Mouse (Mus musculus): ENCODE measurements at regions not wholly inside any gene's neighbourhood (a gene's known extent, or its start where the extent isn't known, plus 50 kb on each side); places are given as distances from the start of the nearest gene placed in this dataset.

GRCm38 (mm10) chr12:106872966-106873730 lies 615.3 kb upstream of the 3110018I06Rik start:
- TF ChIP-seq POLR2A (IDR thresholded peaks at IDR 0.05; ENCODE audit: borderline replicate concordance, insufficient read depth, low read length) (no peak), CTCF (IDR thresholded peaks at IDR 0.05; ENCODE audit: borderline replicate concordance, insufficient read depth, low read depth, low read length) (no peak)

Data from cerebellum, adult 2 months (tissue).